Mouse (Mus musculus) embryonic fibroblast, embryonic 13.5 days (primary cell): Measurements from ENCODE around the gene Vamp4. TPM values are rescaled to one million over a fixed set of nuclear protein-coding genes. Genes with fewer than 3 reads are reported as not detected.

Experiments used
- H3K27ac ChIP-seq: 2 replicates; pipeline ENCODE4 v1.5.1; 2012; ENCODE audit warnings: low read length, control low read depth, inconsistent platforms; ENCODE audit not compliant: insufficient read depth
- H3K4me1 ChIP-seq: 2 replicates; pipeline ENCODE4 v1.6.1; 2011; ENCODE audit warnings: low read length; ENCODE audit not compliant: control insufficient read depth, insufficient read depth
- H3K4me3 ChIP-seq: 2 replicates; pipeline ENCODE4 v1.5.1; 2011; ENCODE audit warnings: mild to moderate bottlenecking, control low read depth, low read length; ENCODE audit not compliant: insufficient read depth
- CTCF ChIP-seq: IDR thresholded peaks from 2 replicates; pipeline ENCODE4 v1.5.1; 2011; ENCODE audit warnings: mild to moderate bottlenecking, control low read depth, low read length, moderate library complexity, borderline replicate concordance; ENCODE audit not compliant: insufficient read depth
- POLR2A ChIP-seq: IDR thresholded peaks from 2 replicates; pipeline ENCODE4 v1.6.1; 2011; ENCODE audit warnings: low read depth, mild to moderate bottlenecking, control low read depth, low read length, moderate library complexity
- polyA plus RNA-seq: library from polyadenylated mRNA; stranded (reverse); fragments of >200 nt; gene quantifications from 2 replicates; pipeline ENCODE4 v1.2.4, GENCODE M21; 2011; ENCODE audit warnings: low read depth; ENCODE audit not compliant: missing spikeins, insufficient read length

Vamp4 gene
- polyA plus RNA-seq, 1 experiment = 54.9 TPM

DNA sequence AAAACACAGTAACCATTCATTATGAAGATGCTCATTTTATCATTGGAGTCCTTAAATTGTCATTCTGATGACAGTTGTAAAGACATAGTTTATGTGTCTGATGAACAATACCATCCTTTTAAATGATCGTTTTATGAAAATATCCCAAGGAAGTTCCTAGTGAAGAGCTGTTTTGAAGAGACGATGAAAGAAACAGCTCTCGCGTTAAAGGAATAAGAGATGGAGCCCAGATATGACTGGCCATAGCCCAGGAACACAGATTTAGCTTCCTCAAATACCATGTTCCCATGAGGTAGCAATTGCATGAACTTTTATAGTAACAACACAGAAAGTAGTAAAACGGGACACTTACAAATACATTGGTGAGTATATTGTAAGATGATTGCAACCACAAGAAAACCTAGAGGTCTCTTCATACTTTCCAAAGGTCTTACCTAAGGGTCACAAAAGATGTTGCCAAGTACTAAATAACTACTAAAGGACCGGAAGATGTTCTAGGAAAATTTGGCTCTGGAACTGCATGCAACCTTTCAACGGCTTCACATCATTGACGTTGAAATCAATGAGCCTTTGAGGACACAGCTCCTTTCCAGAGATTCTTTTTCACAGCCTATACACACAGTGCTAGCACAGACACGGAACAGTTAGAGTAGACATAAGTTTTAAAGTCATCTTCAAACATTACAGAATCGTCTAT, 21.2 kb upstream of the Vamp4 start:
- Histone ChIP-seq H3K4me3 (peak overlapping the region; percentile 80; the same call in 1 of the 2 replicates), H3K4me1 (0 out of 2 replicates have a peak, but pooled peaks cover 3% of the 10 kb centered on the region), H3K27ac (peak overlapping the region; percentile 79; the same call in 1 of the 2 replicates)
- TF ChIP-seq CTCF (no peak), POLR2A (no peak)

DNA sequence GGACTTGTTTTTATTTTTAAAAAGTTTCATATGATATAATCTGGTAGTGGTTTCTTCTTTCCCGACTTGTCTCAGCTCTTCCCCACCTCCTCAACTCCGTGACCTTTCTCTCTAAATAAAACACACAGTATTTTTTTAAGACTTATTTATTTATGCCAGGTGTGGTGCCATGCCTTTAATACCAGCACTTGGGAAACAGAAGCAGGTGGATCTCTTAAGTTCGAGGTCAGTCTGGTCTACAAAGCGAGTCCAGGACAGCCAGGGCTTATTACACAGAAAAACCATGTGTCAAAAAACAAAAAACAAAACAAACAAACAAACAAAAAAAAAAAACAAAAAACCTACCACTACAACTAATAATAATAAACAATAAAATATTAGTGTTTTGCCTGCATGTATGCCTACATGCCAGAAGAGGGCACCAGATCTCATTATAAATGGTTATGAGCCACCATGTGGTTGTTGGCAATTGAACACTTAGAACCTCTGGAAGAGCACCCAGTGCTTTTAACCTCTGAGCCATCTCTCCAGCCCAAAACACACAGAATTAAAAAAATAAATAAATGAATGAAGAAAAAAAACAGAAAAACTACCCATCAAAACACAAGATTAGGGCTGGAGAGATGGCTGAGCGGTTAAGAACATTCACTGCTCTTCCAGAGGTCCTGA, 20.6 kb upstream of the Vamp4 start:
- Histone ChIP-seq H3K4me1 (0 out of 2 replicates have a peak, but pooled peaks cover 3% of the 10 kb centered on the region), H3K27ac (no peak overlapping the region), H3K4me3 (no peak overlapping the region)
- TF ChIP-seq CTCF (no peak), POLR2A (no peak)

DNA sequence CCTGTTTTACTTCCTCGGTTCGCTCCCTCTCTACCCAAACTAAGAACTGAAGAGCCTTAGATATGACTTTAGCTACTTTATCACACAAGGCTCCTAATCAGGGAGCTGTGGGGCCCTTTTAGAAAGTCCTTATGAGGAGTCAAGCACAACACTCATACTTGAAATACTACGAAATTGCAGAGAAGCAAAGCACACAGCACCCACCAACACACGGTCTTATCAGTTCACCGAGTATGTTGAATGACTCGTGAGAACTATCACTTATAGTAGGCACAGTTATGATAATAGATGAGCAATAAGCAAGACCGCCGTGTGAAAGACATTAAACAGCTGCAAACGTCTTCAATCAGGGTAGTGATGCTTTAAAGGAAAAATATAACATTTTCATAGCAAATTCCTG, 17.4 kb upstream of the Vamp4 start:
- Histone ChIP-seq H3K4me3 (no peak overlapping the region), H3K4me1 (no peaks in the 10 kb centered on the region), H3K27ac (no peak overlapping the region)
- no peak for TF ChIP-seq CTCF
- TF ChIP-seq POLR2A = no peak

DNA sequence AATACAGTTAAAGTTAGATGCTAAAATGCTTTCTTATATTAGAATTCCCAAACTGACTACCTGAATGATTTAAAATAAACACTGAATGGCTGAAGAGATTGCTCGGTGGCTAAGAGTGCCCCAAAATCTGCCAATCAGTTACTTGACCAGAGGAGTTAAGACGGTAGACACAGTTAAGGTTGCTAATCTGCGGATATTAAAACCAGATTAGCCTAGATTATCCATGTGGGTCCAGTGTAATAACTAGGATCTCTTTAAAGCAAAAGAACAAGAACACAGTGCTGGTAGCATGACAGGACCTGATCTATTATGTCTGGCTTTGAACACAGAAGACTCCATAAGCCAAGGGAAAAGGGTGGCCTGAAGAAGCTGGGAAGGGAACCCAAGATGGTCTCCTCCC, 16.1 kb upstream of the Vamp4 start:
- H3K4me1 ChIP-seq = no peaks in the 10 kb centered on the region
- TF ChIP-seq CTCF (no peak), POLR2A (no peak)
- no peak overlapping the region for H3K4me3 ChIP-seq
- no peak overlapping the region for H3K27ac ChIP-seq

- peaks cover 6% of the 10 kb centered on the region for H3K4me1 ChIP-seq
- no peak overlapping the region for H3K4me3 ChIP-seq
- H3K27ac ChIP-seq = no peak overlapping the region
- TF ChIP-seq CTCF (no peak), POLR2A (no peak)
Measured at GRCm38 (mm10) chr1:162563236-162563635, 7.1 kb upstream of the Vamp4 start.

- TF ChIP-seq POLR2A (no peak), CTCF (no peak)
- Histone ChIP-seq H3K4me3 (no peak overlapping the region), H3K4me1 (peaks cover 7% of the 10 kb centered on the region), H3K27ac (no peak overlapping the region)
Measured at GRCm38 (mm10) chr1:162564992-162565391, 5.3 kb upstream of the Vamp4 start.

DNA sequence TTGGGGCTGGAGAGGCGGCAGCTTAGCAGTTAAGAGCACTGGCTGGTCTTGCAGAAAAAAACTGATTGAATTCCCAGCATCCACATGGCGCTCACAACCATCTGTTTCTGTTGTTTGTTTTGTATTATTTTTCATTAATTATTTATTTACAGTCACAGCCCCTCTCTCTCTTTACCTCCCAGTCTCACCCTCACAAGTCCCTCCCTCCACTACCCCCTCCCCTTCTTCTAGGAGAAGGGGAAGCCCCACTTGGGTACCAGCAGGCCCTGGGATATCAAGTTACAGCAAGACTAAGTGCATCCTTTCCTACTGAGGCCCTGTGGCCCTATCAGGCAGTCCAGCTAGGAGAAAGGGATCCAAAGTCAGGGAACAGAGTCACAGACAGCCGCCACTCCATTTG, 3.0 kb upstream of the Vamp4 start:
- no peak overlapping the region for H3K27ac ChIP-seq
- TF ChIP-seq POLR2A (no peak), CTCF (no peak)

GRCm38 (mm10) chr1:162570931-162571601, 751 bp downstream of the Vamp4 start:
- no peak for TF ChIP-seq CTCF
- TF ChIP-seq POLR2A = peak; percentile 19; the same call in 1 of the 2 replicates
- Histone ChIP-seq H3K4me1 (peaks cover 7% of the 10 kb centered on the region), H3K4me3 (peak overlapping the region; percentile 59), H3K27ac (no peak overlapping the region)

More for the DNA sequence above, 3.0 kb upstream of the Vamp4 start:
- H3K4me1 ChIP-seq = peaks cover 7% of the 10 kb centered on the region
- H3K4me3 ChIP-seq = no peak overlapping the region

DNA sequence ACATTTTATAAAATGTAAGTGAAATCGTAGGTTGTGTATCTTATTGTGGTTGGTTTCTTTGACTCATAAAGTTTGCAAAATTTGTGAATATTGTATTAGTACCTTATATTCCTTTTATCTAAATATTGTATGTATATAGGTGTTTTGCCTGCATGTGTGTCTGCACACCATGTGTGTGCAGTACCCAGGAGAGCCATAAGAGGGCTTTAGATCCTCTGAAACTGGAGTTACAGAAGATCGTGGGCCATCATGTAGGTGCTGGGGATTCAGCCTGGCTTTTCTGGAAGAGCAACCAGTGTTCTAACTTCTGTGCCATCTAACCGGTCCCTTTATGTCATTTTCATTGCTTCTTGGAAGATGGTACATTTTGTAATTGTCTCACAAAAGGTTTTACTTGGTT, 4.8 kb downstream of the Vamp4 start:
- Histone ChIP-seq H3K27ac (no peak overlapping the region), H3K4me3 (no peak overlapping the region), H3K4me1 (no peaks in the 10 kb centered on the region)
- TF ChIP-seq POLR2A (no peak), CTCF (no peak)

DNA sequence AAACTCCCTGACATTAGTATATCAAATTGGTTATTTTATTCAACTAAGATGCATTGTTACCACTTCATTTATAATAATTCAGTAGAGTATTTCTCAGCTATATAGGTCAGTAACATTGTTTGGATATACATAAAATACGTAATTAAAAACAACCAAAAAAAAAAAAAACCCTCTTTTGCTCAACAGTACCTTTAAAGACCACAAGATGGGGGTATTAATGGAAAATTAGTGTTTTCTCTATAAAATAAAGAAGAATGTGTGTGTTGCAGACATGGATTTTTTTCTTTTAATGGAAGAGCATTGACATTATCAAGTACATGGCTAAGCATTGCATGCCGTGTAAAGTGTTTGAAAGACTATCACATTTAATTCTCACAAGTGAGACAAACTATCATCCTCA, 12.6 kb downstream of the Vamp4 start:
- no peak overlapping the region for H3K4me3 ChIP-seq
- H3K4me1 ChIP-seq = no peaks in the 10 kb centered on the region
- TF ChIP-seq POLR2A (no peak), CTCF (no peak)
- H3K27ac ChIP-seq = no peak overlapping the region
